In genomic region chr8:61171546-61171945, GRCm38 (mm10) we compare ENCODE assay signal across 22 mouse cellular contexts.
"Had no signal": no experiment of that assay in that cellular context is flagged by ENCODE, and none has a peak within 500 bp of the region (broad histone marks: within the 10 kb centered on the region; RNA-seq: fewer than 3 reads in every experiment).

No protein-coding gene starts in this region.

- DNase-seq: gastrocnemius, postnatal 10 days; gastrocnemius, postnatal 25 days; heart, adult 18-20 months; heart, postnatal 10 days; heart, postnatal 4 days; kidney, adult 8-10 months; kidney, postnatal 14 days; kidney, postnatal 36 days; layer of hippocampus, adult 9-11 months; layer of hippocampus, postnatal 36 days; left cerebral cortex, postnatal 4 days had no signal

- H3K27ac ChIP-seq: heart, embryonic 10.5 days; hindbrain, embryonic 10.5 days; hindbrain, embryonic 12.5 days; hindbrain, embryonic 14.5 days; intestine, embryonic 15.5 days; limb, embryonic 13.5 days; limb, embryonic 15.5 days had no signal

- ATAC-seq: hindbrain, embryonic 16.5 days; inflammation-experienced regulatory T-cells, adult 6 months; intestine, embryonic 15.5 days; intestine, postnatal 0 days had no signal

- H3K4me3 ChIP-seq: heart, embryonic 10.5 days; heart, embryonic 12.5 days; hindbrain, embryonic 10.5 days; hindbrain, embryonic 12.5 days; intestine, embryonic 15.5 days; limb, embryonic 13.5 days; limb, embryonic 15.5 days had no signal

- H3K9ac ChIP-seq: heart, embryonic 12.5 days; hindbrain, embryonic 12.5 days; hindbrain, embryonic 14.5 days; intestine, embryonic 15.5 days; limb, embryonic 13.5 days; limb, embryonic 15.5 days had no signal

- H3K4me1 ChIP-seq: hindbrain, embryonic 10.5 days; hindbrain, embryonic 12.5 days; intestine, embryonic 15.5 days; limb, embryonic 13.5 days; limb, embryonic 15.5 days had no signal

- H3K36me3 ChIP-seq: heart, embryonic 10.5 days; heart, embryonic 12.5 days; hindbrain, embryonic 10.5 days; hindbrain, embryonic 12.5 days; intestine, embryonic 15.5 days; limb, embryonic 13.5 days; limb, embryonic 15.5 days had no signal

- H3K27me3 ChIP-seq: heart, embryonic 12.5 days; hindbrain, embryonic 12.5 days; intestine, embryonic 15.5 days; limb, embryonic 13.5 days; limb, embryonic 15.5 days had no signal

- H3K4me2 ChIP-seq: heart, embryonic 12.5 days; hindbrain, embryonic 12.5 days; hindbrain, embryonic 14.5 days; intestine, embryonic 15.5 days; limb, embryonic 13.5 days; limb, embryonic 15.5 days had no signal

- H3K9me3 ChIP-seq: heart, embryonic 10.5 days; heart, embryonic 12.5 days; hindbrain, embryonic 10.5 days; hindbrain, embryonic 12.5 days; intestine, embryonic 15.5 days; limb, embryonic 13.5 days; limb, embryonic 15.5 days had no signal
